Mouse (Mus musculus) thymus, postnatal 4 days (tissue): ENCODE measurements at regions not wholly inside any gene's neighbourhood (a gene's known extent, or its start where the extent isn't known, plus 50 kb on each side); places are given as distances from the start of the nearest gene placed in this dataset.
"Not testable (repeated sequence)": the region's sequence is repeated elsewhere in the genome, so short reads cannot be mapped to it uniquely, and the experiment has no call there.

Experiments
- DNase-seq: peaks from one replicate; pipeline ENCODE4 v3.0.0; 2021

DNA sequence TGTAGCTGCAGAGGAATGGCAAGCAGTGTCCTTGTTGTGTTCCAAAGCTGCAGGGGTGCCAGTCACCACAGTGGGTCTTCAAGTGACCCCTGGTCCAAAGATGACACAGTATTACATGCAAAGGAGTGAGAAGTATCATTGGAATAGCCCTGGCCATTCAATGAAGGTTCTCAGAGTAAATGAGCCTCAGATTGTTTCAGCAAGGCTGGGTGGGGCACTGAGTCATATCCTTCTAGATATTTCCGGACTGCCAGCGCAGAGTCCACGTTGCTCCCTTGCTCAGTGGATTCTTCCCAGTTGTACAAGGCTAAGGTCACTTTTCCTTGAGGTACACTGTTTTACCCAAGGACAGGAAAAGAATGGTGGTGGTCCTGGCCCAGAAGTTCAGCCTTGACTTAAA is 319.2 kb upstream of the Irx1 start:
- no peak for DNase-seq

DNA sequence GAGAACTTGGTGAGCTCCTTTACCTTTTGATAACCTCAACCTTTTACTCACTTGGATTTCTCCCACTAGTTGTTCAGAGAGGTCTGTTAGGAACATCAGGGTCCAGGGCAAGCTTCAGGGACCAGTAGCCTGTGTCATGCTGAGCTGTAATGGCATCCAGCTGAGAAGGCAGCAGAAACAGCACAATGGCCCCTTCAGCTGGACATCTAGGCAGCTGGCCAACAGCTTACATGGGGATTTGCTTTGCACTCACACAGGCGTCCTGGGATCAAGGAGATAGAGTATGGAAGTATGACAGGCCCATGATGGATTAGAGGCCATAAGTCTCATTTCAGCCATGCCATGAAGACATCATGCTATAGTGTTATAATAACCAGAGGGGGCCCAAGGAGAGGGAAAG is 320.2 kb upstream of the Irx1 start:
- DNase-seq: no peak

DNA sequence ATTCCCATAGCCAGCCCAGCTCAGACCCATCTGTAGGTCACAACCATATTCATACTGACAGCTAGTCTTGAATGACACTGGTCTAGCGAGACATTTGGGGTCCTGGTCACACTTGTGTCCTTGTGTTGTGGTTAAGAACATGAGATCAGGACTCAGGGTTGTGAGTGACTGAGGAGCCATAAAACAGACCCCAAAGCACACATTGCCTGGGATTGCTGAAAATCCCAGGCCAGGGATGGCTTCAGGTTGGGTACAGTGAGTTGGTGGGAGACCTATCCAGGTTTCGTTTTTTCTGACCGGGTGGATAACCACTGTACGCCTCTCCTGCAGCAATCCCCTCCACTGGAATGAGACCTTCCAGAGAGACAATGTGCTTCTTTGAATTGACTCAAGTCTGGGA is 322.8 kb upstream of the Irx1 start:
- DNase-seq: no peak

GRCm38 (mm10) chr13:72288381-72289092 is 325.0 kb upstream of the Irx1 start:
- no peak for DNase-seq

DNA sequence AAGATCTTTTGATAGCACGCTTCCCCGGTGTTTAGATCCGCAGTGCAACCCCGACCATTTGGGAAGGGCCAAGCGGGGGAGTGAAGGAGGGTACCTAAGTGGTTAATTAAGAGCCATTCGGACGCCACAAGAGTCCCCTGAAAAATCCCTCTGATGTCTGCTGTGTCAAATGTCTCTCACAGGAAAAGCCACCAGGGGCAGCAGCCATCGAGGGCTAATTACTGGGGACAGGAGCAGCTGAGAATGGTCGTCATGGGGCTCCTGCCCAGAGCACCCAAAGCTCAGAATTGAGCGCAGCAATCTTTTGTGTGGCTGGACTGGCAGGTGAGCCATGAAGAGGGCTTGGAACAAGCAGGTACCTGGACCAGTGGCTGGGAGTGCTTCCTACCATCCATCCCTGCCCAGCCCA is 325.6 kb upstream of the Irx1 start:
- DNase-seq: no peak

DNA sequence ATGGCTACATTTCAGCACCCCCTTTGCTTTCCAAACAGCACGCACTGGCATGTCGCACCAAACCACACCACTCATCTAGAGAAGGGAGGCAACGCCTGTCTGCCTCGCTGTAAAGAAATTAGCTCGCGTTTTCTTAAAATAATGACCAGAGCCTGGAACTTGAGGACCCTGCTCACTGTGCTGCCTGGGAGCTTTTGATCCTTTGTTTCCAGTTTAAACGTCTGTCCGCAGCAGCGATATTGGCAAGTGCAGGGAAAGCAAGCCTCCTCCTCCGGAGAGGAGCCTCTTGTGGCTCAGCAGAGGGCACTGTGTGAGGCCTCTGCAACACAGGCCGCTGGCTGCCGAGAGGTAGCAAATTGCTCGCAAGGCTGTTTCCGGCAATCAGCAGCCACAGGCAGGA is 328.8 kb upstream of the Irx1 start:
- DNase-seq: no peak

GRCm38 (mm10) chr13:72293059-72293694 is 329.7 kb upstream of the Irx1 start:
- DNase-seq: no peak

GRCm38 (mm10) chr13:72298264-72298870 is 330.3 kb upstream of the Irx2 start:
- DNase-seq: no peak

GRCm38 (mm10) chr13:72299660-72300059 is 329.0 kb upstream of the Irx2 start:
- DNase-seq: no peak

- DNase-seq: no peak
Observed at GRCm38 (mm10) chr13:72301114-72301513, 327.5 kb upstream of the Irx2 start.

GRCm38 (mm10) chr13:72301841-72302240 is 326.8 kb upstream of the Irx2 start:
- DNase-seq: no peak

DNA sequence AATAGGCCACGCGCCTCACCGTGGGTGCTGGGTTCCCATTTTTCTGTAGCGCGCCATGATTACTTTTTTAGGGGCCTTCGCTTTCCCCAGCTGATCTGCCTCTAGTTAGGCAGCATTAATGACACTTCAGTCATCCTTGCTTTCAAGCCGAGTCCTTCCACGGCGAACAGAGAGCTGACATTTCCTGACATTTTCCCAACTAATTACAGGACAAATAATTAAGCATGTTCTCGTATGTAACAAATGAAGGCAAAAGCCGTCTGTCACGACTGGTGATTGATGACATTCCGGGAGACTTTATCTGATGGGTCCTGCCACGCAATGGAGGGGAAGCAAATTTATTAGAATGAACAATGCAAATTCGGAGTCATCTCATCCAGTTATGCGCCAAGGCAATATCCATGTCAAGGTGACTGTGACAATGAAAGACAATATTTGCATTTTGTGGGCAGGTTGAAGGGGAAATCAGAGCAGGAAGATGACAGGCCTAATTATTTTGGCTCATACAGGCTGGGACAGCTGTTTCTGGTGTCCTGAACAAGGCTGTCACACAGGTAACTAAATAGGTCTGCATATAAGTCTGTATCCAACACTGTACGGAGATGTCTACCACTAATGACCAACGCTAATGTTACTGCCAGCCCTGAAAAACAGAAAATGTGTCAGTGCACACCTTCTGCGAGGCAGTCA is 326.0 kb upstream of the Irx2 start:
- no peak for DNase-seq

- DNase-seq: no peak
Observed at GRCm38 (mm10) chr13:72303126-72303760, 325.4 kb upstream of the Irx2 start.

DNA sequence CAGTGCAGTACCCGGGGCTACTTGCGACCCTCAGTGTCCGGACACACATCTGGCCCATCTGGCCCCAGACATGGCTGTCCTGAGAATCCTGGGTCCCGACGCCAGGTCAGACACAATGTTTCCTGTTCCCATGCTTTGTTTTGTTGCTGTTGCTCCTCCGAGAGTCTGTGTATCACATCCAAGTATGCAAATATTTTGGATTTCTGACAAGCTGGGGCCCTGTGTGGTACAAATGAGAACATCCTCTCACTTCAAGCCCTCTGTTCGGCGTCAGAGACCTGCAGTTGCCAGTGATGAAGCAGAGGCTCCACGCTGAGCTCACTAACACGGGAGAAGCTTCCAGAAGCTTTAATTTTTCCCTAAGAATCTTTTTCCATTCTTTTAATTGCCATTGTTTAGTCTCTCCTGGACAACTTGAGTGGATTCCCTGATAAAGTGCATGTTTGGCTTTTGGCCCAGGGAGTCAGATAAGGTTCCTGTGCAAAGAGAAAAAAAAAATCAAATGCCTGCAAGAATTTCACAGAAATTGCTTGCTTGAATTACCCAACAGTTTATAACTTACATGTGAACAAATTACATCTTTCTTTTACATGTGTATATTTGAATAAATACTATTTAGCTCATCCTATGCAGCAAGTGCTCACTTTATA is 304.5 kb upstream of the Irx2 start:
- DNase-seq: no peak

DNA sequence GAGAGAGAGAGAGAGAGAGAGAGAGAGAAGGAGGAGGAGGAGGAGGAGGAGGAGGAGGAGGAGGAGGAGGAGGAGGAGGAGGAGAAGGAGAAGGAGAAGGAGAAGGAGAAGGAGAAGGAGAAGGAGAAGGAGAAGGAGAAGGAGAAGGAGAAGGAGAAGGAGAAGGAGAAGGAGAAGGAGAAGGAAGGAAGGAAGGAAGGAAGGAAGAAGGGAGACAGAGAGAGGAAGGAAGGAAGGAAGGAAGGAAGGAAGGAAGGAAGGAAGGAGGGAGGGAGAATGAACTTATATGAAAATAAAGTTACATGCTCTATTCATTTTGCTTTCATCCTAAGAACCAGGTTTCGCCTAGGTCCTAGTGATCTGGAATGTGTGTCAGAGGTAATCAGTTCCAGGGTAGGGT is 302.4 kb upstream of the Irx2 start:
- DNase-seq: not testable (repeated sequence)

DNA sequence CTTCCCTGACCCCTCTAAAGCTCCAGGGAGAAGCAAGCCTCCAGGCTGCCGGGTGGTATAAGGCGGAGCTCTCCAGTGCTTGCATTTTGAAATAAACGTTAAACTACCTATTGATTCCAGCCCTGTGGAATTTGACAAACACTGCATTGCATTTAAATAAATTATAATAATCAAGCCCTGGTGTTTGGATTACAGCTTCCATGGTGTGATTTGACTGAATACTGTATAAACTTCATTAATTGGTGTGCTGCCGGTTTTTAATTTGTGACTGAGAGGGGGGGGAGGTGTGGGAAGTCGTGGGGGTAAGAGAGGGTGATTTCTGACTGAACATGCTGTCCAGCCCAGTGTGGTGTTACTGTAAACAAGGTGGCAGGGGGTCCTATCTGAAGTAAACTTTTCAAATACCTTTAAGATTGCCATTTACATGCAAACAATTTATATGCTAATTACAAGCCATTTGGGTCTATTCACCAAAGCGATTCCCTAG is 282.9 kb upstream of the Irx2 start:
- no peak for DNase-seq

- no peak for DNase-seq
Observed at GRCm38 (mm10) chr13:72346207-72346943, 282.2 kb upstream of the Irx2 start.

DNA sequence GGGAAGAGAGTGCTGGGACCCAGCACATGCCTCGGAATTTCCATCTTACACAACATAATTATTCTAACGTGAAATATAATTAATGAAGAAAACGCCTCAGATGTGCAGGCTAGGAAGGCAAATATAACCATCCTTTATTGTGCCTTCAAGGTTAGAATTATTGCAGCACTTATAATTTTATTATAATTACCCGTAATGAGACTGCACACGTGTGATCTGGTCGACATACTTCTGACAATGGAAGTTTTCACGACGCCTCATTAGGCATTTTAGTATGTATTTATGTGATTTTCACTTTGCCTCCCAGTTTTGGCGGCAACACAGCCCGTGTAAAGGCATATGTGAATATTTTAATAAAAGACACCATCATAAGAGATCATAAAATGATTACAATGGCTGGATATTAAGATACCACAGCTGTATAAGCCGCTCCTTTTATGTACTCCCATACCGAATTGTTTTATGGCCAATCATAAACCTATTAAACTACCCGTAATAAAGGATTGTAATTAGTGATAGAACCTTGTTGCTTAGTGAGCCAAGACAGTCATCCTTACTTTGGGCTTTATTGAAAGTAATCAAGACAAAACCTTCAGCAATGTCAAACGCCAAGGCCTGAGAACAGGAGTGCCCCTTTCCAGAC is 281.6 kb upstream of the Irx2 start:
- no peak for DNase-seq

GRCm38 (mm10) chr13:72352641-72353181 is 275.9 kb upstream of the Irx2 start:
- no peak for DNase-seq

DNA sequence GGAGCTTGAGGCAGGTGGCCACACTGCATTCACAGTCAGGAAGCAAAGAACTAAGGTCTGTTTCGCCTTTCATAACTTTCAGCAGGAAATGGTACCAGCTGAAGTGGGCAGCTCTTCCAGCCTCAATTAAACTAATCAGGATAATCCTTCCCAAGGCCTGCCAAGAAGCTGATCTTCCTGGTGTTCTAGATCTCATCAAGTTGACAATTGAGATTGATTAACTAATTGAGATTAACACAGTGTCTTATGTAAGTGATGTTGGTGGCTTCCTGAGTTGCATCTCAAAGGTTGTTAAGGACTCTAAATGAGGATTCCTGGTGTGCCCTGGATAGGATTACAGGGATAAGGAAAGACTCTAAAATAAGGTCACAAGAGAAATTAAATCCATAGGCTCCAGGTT is 273.3 kb upstream of the Irx2 start:
- no peak for DNase-seq

GRCm38 (mm10) chr13:72355821-72356220 is 272.8 kb upstream of the Irx2 start:
- DNase-seq: no peak
